Mouse (Mus musculus) MEL-GATA-1-ER (cell line): Measurements from ENCODE around the gene Atp6v1a.

Experiments used
- DNase-seq: peaks from one replicate; pipeline ENCODE4 v3.0.0-alpha.2; 2012; ENCODE audit warnings: low read depth; ENCODE audit errors: extremely low read depth

The Atp6v1a gene

DNA sequence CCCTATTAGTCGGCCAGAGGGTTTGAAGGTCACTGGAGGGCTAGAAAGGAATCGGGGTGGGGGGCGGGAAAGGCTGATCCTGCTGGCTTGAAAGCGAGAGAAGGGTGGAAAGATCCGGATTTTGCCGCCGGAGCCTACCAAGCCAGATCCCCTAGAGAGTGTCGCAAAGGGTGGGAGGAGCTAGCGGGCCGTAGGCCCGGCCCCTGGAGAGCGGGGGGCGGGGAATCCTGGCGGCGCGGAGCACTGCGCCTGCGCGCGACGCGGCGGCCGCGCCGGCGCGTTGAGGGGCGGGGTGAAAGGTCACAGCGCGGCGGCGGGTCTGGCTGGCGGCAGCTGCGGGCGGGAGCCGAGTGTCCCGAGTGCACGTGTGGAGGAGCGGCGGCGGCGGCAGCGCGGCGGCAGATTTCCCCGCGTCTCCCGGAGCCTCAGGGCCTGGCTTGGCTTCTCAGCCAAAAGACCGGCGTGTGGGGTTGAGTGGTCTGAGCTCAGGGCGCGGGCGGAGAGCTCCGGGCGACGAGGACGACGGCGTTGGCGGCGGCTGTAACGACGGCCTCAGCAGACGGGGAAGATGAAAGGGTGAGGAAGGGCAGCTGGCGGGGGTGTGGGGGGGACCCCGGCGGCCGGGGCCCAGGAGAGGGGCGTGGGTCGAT lies at the start of gene Atp6v1a, which contains the start of gene Naa50:
Gene Atp6v1a (minus strand): TSS at position 170 of the 650 bp plus-strand sequence.
Gene Naa50 (plus strand): TSS at position 295 of the 650 bp plus-strand sequence.
- DNase-seq = peak; percentile 66

DNA sequence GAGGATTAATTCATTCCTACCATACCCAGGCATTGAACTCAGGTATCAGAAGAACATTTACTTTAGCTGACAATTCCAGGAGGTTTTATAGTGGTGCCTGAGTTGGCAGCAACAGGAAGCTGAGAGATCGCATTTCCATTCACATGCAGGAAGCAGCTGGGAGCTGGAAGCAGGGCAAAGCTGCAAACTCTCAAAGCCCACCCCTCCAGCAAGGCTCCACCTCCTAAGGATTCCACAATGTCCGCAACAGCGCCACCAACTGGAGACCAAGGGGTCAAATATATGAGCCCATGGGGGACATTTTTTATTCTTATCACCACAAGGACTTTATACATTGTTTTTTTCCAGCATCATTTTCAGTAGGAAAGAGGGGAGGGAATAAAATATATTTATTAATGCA lies 49.3 kb upstream of the Atp6v1a start:
- DNase-seq = no peak

GRCm38 (mm10) chr16:44187172-44187571 lies 47.7 kb upstream of the Atp6v1a start:
- no peak for DNase-seq

DNA sequence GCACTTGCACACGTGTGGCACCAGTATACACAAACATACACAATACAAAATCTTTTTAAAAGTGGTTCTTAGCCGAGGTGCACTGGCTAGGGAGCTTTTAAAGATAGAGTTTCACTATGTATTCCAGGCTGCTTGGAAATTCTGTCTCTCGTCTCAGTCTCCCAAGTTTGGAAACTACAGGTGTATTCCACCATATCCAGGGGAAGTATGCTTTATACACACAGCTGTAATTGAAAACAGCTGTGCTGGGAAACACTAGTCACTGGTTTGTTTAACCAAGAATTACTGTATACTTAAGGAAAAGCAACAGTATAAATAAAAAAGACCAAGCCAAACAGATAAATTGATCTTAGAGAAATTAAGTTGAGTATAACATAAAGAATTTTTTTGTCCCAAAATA lies 45.3 kb upstream of the Atp6v1a start:
- no peak for DNase-seq

DNA sequence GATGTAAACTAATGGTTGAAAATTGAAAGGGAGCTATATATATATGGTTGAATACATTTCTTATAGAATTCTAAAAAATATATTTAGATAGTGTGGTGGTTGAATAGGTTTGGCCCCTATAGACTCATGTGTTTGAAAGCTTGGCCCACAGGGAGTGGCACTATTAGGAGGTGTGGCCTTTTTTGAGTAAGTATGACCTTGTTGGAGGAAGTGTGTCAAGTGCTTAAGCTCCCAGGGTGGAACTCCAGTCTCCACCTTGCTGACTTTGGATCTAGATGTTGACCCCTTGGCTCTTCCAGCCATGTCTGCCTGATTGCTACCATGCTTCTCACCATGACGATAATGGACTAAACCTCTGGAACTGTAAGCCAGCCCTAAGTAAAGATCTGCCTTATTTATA lies 43.1 kb upstream of the Atp6v1a start:
- DNase-seq = no peak

- DNase-seq = no peak
These were observed 39.0 kb upstream of the Atp6v1a start for GRCm38 (mm10) chr16:44178555-44178954.

DNA sequence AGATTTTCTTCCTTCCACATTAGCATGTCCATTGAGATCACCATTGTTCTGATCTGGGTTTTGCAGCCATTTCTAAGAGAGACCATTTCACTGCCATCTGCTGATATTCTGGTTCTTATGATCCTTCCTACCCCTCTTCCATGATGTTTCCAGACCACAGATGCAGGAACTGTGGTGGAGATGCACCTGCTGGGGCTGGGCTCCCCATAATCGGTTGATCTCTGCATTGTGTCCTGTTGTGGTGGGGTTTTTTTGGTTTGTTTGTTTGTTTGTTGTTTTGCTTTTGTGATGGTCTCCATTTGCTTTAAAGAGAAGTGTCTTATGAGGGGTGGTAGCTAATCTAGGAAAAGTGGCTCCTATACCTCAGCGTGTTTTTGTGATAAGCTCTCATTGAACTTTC lies 37.0 kb upstream of the Atp6v1a start:
- no peak for DNase-seq

- DNase-seq = no peak
These were observed 35.5 kb upstream of the Atp6v1a start for GRCm38 (mm10) chr16:44175001-44175400.

DNA sequence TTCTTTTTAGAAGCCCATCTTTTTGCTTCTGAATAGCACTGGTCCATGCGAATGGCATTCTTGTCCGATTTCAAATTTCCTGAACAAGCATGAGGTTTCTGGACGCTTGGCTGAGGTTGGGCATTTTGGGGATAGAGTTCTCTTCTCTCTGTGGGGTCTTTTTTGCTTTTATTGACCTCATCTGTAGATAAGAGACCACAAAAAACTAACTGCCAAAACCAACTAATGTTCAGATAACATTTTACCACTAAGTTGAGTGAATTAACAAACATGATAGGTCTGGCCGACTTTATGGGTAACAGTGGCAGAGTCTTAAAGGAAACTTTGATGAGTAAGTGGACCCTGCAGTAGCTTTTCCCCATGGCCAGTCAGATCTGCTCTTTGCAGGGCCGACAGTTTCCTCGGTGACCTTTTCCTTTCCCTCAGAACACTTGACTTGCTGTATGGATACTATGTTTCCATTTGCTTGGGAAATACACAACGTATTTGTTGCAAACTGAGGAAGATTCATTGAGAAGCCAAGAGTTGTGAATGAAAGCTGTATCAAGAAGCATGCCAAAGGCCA lies 34.5 kb upstream of the Atp6v1a start:
- peak; percentile 18 for DNase-seq

GRCm38 (mm10) chr16:44173155-44173941 lies 33.8 kb upstream of the Atp6v1a start, which contains the start of gene Usf3:
Usf3 (plus strand) TSS chr16:44173246.
- DNase-seq = no peak

- DNase-seq = peak; percentile 96
These were observed 33.0 kb upstream of the Atp6v1a start for GRCm38 (mm10) chr16:44172297-44173154.

DNA sequence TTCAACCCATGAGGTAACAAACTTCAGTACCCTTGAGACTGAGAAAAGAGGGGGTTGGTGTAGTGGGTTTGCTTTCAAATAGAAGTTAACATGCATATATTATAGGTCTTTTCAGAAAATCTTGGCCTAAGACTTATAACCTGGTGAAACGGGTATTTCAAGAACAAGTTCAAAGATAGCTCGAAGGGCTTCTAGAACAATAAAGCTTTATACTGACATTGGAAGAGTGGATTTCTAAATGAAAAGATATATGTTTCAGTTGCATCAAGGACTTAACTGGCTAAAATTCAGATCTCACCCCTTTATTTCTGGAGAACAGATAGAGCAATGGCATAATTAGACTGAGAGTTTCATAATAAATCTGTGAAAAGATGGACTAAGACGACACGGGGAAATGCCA lies 29.5 kb upstream of the Atp6v1a start:
- DNase-seq = no peak

DNA sequence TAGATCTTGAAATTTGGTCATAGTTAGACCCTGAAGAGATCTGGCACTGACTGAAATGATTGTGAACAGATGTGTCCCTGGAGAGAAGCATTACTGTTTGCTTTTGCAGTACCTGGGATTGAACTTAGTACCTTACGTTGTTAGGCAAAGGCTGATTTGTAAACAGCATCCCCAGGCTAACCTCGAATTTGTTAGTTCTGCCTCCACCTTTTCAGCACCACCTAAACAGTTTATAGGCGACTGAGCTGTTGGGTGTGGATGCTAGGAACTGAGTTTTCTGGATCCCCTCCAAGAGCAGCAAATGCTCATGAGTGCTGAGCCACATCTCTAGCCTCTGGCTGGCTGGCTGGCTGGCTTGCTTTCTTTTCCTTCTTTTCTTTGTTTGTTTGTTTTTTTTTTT lies 25.7 kb upstream of the Atp6v1a start:
- no peak for DNase-seq

- DNase-seq = no peak
These were observed 24.3 kb upstream of the Atp6v1a start for GRCm38 (mm10) chr16:44163831-44164230.

- DNase-seq = peak; percentile 38
These were observed 19.8 kb upstream of the Atp6v1a start for GRCm38 (mm10) chr16:44159325-44159724.

- DNase-seq = no peak
These were observed 15.1 kb upstream of the Atp6v1a start for GRCm38 (mm10) chr16:44154497-44155057.

GRCm38 (mm10) chr16:44149002-44149767 lies 9.7 kb upstream of the Atp6v1a start:
- no peak for DNase-seq

DNA sequence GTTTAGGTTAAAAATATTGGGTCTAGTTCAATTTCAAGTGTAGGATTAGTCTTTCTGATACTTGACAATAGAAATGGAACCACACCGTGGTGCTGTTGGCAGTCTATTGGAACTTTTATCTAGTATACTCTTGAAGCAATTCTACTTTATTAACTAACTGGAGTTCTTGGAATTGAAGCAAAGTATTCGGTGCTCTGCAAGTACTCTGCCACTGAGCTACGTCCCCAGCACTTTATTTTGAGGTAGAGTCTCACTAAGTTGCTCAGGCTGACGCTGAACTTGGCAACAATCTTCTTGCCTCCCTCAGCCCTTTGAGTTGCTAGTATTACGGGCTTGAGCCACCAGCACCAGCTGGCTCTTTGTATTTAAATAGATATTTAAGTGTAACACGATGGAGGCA lies 2.0 kb upstream of the Atp6v1a start:
- DNase-seq = peak; percentile 22

DNA sequence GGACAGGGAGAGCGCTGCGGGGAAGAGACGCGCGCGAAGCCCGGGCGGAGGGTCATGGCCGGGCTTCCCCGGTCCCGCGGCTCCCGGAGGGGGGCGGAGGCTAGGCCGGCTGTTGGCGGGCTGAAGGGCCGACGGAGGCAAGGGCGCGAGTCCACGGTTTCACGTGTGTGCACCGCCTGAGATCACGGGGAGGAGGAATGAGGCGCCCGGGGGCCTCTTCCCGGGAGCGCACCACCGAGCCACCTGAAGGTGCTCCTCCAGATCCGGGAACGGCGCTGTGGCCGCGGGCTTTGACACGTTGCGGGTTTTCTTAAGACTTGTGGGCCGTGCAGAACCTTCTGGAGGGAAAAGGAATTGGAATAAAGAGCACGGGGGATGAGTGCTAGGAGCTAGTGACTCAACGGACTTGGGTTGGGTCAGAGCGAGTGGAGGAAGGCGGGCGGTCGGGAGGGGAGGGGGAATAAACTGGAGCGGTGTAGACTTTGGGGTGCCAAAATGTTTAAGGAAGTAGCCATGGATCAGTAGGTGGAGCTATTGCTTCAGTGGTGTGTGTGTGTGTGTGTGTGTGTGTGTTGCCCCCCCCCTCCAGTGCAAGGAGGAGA lies 782 bp upstream of the Atp6v1a start:
- DNase-seq = peak; percentile 84

GRCm38 (mm10) chr16:44138979-44139535 lies 448 bp downstream of the Atp6v1a start:
- peak; percentile 94 for DNase-seq
